Mouse (Mus musculus) thymus, adult 2 months (tissue): ENCODE data around the gene Zfp148. TPM values are rescaled to one million over a fixed set of nuclear protein-coding genes. Genes with fewer than 3 reads are reported as not detected.

Source experiments
- DNase-seq: peaks from one replicate; pipeline ENCODE4 v3.0.0; 2021
- H3K27ac ChIP-seq: fragments of 200-500 bp; 2 replicates; pipeline ENCODE4 v1.5.1; 2012; ENCODE audit warnings: low read length, control low read depth; ENCODE audit not compliant: control insufficient read depth, insufficient read depth
- H3K27me3 ChIP-seq: fragments of 200-500 bp; 2 replicates; pipeline ENCODE4 v1.6.1; 2012; ENCODE audit warnings: mild to moderate bottlenecking, low read length, moderate library complexity, mixed read lengths; ENCODE audit not compliant: control insufficient read depth, insufficient read depth
- H3K36me3 ChIP-seq: fragments of 200-500 bp; 2 replicates; pipeline ENCODE4 v1.6.1; 2012; ENCODE audit warnings: mild to moderate bottlenecking, low read length, moderate library complexity; ENCODE audit not compliant: control insufficient read depth, insufficient read depth
- H3K4me1 ChIP-seq: fragments of 200-500 bp; replicated peaks from 2 replicates; pipeline ENCODE4 v1.6.1; 2012; ENCODE audit warnings: low read length; ENCODE audit not compliant: control insufficient read depth, insufficient read depth
- H3K4me3 ChIP-seq: fragments of 200-500 bp; 2 replicates; pipeline ENCODE4 v1.5.1; 2012; ENCODE audit warnings: mild to moderate bottlenecking, low read length, control low read depth, moderate library complexity; ENCODE audit not compliant: control insufficient read depth, insufficient read depth
- CTCF ChIP-seq: fragments of 200-500 bp; IDR thresholded peaks from 2 replicates; pipeline ENCODE4 v1.5.1; 2012; ENCODE audit warnings: mild to moderate bottlenecking, control low read depth, low read length, moderate library complexity, borderline replicate concordance; ENCODE audit not compliant: control insufficient read depth, poor library complexity, insufficient read depth; ENCODE audit errors: extremely low read depth
- POLR2A ChIP-seq: fragments of 200-500 bp; IDR thresholded peaks from 2 replicates; pipeline ENCODE4 v1.6.1; 2012; ENCODE audit warnings: mild to moderate bottlenecking, low read length, control low read depth, moderate library complexity; ENCODE audit not compliant: control insufficient read depth, poor library complexity, insufficient read depth; ENCODE audit errors: extremely low read depth
- WGBS: fragments of 180-500 bp; shearing (Covaris S2); methylation state at CpG from one replicate; pipeline ENCODE4 v1.1.7; 2018; 5-methylcytosine and 5-hydroxymethylcytosine counted together
- polyA plus RNA-seq: library from polyadenylated mRNA; depleted of rRNA; stranded (reverse); fragments of >200 nt; gene quantifications from 2 replicates; pipeline ENCODE4 v1.2.3, GENCODE M21; 2012

The Zfp148 gene
- polyA plus RNA-seq, 1 experiment, result 22.5 TPM

- Histone ChIP-seq H3K27ac (no peak overlapping the region), H3K4me1 (peaks cover 3% of the 10 kb centered on the region; the same call in 1 of the 2 replicates), H3K36me3 (no peaks in the 10 kb centered on the region), H3K27me3 (no peaks in the 10 kb centered on the region), H3K4me3 (no peak overlapping the region)
- TF ChIP-seq POLR2A, result no peak
- no peak for TF ChIP-seq CTCF
- DNase-seq, result no peak
- WGBS, result 95% methylated on average over 2 of the region's 2 CpGs
These were observed 6.8 kb downstream of the Zfp148 start for GRCm38 (mm10) chr16:33387420-33387819.

GRCm38 (mm10) chr16:33399913-33400782, 19.5 kb downstream of the Zfp148 start:
- under 1% methylated on average over 28 of the region's 28 CpGs for WGBS
- peak; percentile 78 for DNase-seq
- Histone ChIP-seq H3K4me3 (peak overlapping the region; percentile 47), H3K27ac (no peak overlapping the region), H3K4me1 (peaks cover 8% of the 10 kb centered on the region), H3K36me3 (no peaks in the 10 kb centered on the region), H3K27me3 (no peaks in the 10 kb centered on the region)
- TF ChIP-seq CTCF, result no peak
- TF ChIP-seq POLR2A, result 0 out of 2 replicates have a peak, but pooled peaks have one; percentile 25

GRCm38 (mm10) chr16:33400943-33401342, 20.3 kb downstream of the Zfp148 start:
- TF ChIP-seq POLR2A (no peak), CTCF (no peak)
- H3K27me3 ChIP-seq, result no peaks in the 10 kb centered on the region

GRCm38 (mm10) chr16:33403258-33403657, 22.6 kb downstream of the Zfp148 start:
- no peaks in the 10 kb centered on the region for H3K27me3 ChIP-seq
- H3K4me3 ChIP-seq, result no peak overlapping the region
- WGBS, result 69% methylated on average over 2 of the region's 2 CpGs
- H3K4me1 ChIP-seq, result peaks cover 8% of the 10 kb centered on the region
- TF ChIP-seq CTCF, result no peak
- no peak for TF ChIP-seq POLR2A
- no peak overlapping the region for H3K27ac ChIP-seq
- no peak for DNase-seq
- H3K36me3 ChIP-seq, result no peaks in the 10 kb centered on the region

More at GRCm38 (mm10) chr16:33400943-33401342, 20.3 kb downstream of the Zfp148 start:
- no peak for DNase-seq
- WGBS, result 83% methylated on average over 4 of the region's 4 CpGs
- Histone ChIP-seq H3K27ac (no peak overlapping the region), H3K36me3 (no peaks in the 10 kb centered on the region), H3K4me3 (no peak overlapping the region), H3K4me1 (peaks cover 8% of the 10 kb centered on the region)

GRCm38 (mm10) chr16:33404055-33404454, 23.4 kb downstream of the Zfp148 start:
- WGBS, result 69% methylated on average over 3 of the region's 3 CpGs
- H3K4me1 ChIP-seq, result peaks cover 8% of the 10 kb centered on the region
- DNase-seq, result no peak
- H3K4me3 ChIP-seq, result no peak overlapping the region
- TF ChIP-seq CTCF (no peak), POLR2A (no peak)
- H3K36me3 ChIP-seq, result no peaks in the 10 kb centered on the region
- H3K27ac ChIP-seq, result no peak overlapping the region
- H3K27me3 ChIP-seq, result no peaks in the 10 kb centered on the region

GRCm38 (mm10) chr16:33405487-33405886, 24.9 kb downstream of the Zfp148 start:
- 86% methylated on average over 4 of the region's 4 CpGs for WGBS
- Histone ChIP-seq H3K27me3 (no peaks in the 10 kb centered on the region), H3K4me1 (peaks cover 9% of the 10 kb centered on the region), H3K36me3 (no peaks in the 10 kb centered on the region), H3K27ac (no peak overlapping the region), H3K4me3 (no peak overlapping the region)
- DNase-seq, result no peak
- TF ChIP-seq POLR2A (no peak), CTCF (no peak)
